Comparison of ENCODE assay signal across 25 mouse cellular contexts in the genomic region with DNA sequence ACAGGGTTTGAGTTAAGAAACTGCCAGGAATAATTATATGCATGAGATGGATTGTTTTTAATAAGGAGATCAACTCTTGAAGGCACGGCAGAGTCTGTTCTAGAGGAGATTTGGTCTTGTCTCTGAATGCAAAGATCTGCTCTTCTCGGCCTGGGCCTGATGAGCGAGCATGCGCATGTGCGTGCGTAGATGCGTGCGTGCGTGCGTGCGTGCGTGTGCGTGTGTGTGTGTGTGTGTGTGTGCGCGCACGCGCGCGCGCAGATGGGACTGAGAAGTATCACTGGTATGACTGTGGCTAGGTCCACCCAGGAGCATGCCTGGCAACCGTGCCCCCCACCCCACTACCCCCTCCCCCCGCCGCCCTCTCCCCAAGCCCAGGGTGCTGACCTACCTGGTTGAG. TPM values are rescaled to one million over a fixed set of nuclear protein-coding genes. Genes with fewer than 3 reads are reported as not detected.
A peak's percentile ranks its signal among the peaks of the same experiment; 100 is the strongest.
DNase-seq lines count a peak whose midpoint lies in the region; ATAC-seq and TF ChIP-seq lines count a peak whose summit lies in the region.
"Had no signal": no experiment of that assay in that cellular context is flagged by ENCODE, and none has a peak within 500 bp of the region (broad histone marks: within the 10 kb centered on the region; RNA-seq: fewer than 3 reads in every experiment).

No protein-coding gene starts in this region.

- 94% methylated on average over 23 of the region's 23 CpGs for WGBS in kidney, postnatal 0 days
- 96% methylated on average over 23 of the region's 23 CpGs for WGBS in neural tube, embryonic 15.5 days

- DNase-seq in kidney, postnatal 0 days (ENCODE audit: low spot score) = no peak
- no peak for DNase-seq in kidney, adult 8-10 months
- DNase-seq in ES-CJ7 (ENCODE audit: low read depth, low spot score) (peak; percentile 77), ZHBTc4 (ENCODE audit: low read depth, low spot score) (peak; percentile 92)
- DNase-seq in yolk sac, embryonic 10.5 days (ENCODE audit: low spot score) = no peak
- DNase-seq: adrenal gland, adult 2 months; adrenal gland, postnatal 14 days; B cell, adult 2 months; cerebellum, adult 11 months; cerebellum, adult 2 months; cerebellum, adult 9-11 months; cerebellum, postnatal 25 days; forebrain, postnatal 0 days; gastrocnemius, adult 2 months; gastrocnemius, postnatal 14 days; heart, adult 11 months had no signal

- 0 out of 2 replicates have a peak, but pooled peaks have one; percentile 3 for ATAC-seq in kidney, postnatal 0 days (replicated peaks; ENCODE audit: low FRiP score, low read depth)
- no peak for ATAC-seq in neural tube, embryonic 15.5 days (ENCODE audit: low FRiP score)
- ATAC-seq: forebrain, embryonic 14.5 days; forebrain, postnatal 0 days; hindbrain, embryonic 16.5 days; inflammation-experienced regulatory T-cells, adult 6 months had no signal

- no peaks in the 10 kb centered on the region for H3K27me3 ChIP-seq in kidney, postnatal 0 days (ENCODE audit: insufficient read depth, low read length)
- no peaks in the 10 kb centered on the region for H3K27me3 ChIP-seq in E14TG2a.4 (ENCODE audit: insufficient read depth, low read length)
- no peaks in the 10 kb centered on the region for H3K27me3 ChIP-seq in neural tube, embryonic 15.5 days (replicated peaks)
- H3K27me3 ChIP-seq: embryonic facial prominence, embryonic 12.5 days; embryonic facial prominence, embryonic 15.5 days; hindbrain, embryonic 13.5 days had no signal

- no peak overlapping the region for H3K27ac ChIP-seq in kidney, postnatal 0 days
- H3K27ac ChIP-seq in neural tube, embryonic 15.5 days (replicated peaks) = no peak overlapping the region
- H3K27ac ChIP-seq: embryonic facial prominence, embryonic 12.5 days; embryonic facial prominence, embryonic 15.5 days; gastrocnemius, adult 2 months; hindbrain, embryonic 13.5 days had no signal

- no peak overlapping the region for H3K4me3 ChIP-seq in kidney, postnatal 0 days (replicated peaks; ENCODE audit: low read depth, low read length)
- peak overlapping the region; percentile 70 for H3K4me3 ChIP-seq in E14TG2a.4 (replicated peaks; ENCODE audit: low read length)
- no peak overlapping the region for H3K4me3 ChIP-seq in neural tube, embryonic 15.5 days (replicated peaks)
- H3K4me3 ChIP-seq: embryonic facial prominence, embryonic 12.5 days; embryonic facial prominence, embryonic 15.5 days; gastrocnemius, adult 2 months; hindbrain, embryonic 13.5 days had no signal

- H3K4me1 ChIP-seq in kidney, postnatal 0 days (replicated peaks; ENCODE audit: insufficient read depth, low read length) = no peaks in the 10 kb centered on the region
- H3K4me1 ChIP-seq in E14TG2a.4 (replicated peaks; ENCODE audit: low read depth, low read length) = peaks cover 64% of the 10 kb centered on the region
- no peaks in the 10 kb centered on the region for H3K4me1 ChIP-seq in neural tube, embryonic 15.5 days

- no peak for TF ChIP-seq CTCF in kidney, postnatal 0 days (IDR thresholded peaks at IDR 0.05; ENCODE audit: low read depth)
- no peak for TF ChIP-seq CTCF in E14TG2a.4 (conservative IDR thresholded peaks at IDR 0.05; ENCODE audit: low read length)

- peaks cover 23% of the 10 kb centered on the region; the same call in 1 of the 2 replicates for H3K36me3 ChIP-seq in kidney, postnatal 0 days (ENCODE audit: insufficient read depth, low read length)
- peaks cover 34% of the 10 kb centered on the region for H3K36me3 ChIP-seq in E14TG2a.4 (ENCODE audit: insufficient read depth, low read length)
- H3K36me3 ChIP-seq in neural tube, embryonic 15.5 days = peaks cover 86% of the 10 kb centered on the region

- H3K4me2 ChIP-seq in kidney, postnatal 0 days (ENCODE audit: low read length) = no peak overlapping the region
- H3K4me2 ChIP-seq in neural tube, embryonic 15.5 days = no peak overlapping the region
- H3K4me2 ChIP-seq: embryonic facial prominence, embryonic 12.5 days; embryonic facial prominence, embryonic 15.5 days; heart, embryonic 11.5 days; hindbrain, embryonic 13.5 days had no signal

- no peaks in the 10 kb centered on the region for H3K9me3 ChIP-seq in kidney, postnatal 0 days (replicated peaks; ENCODE audit: low read length)
- no peaks in the 10 kb centered on the region for H3K9me3 ChIP-seq in E14TG2a.4 (ENCODE audit: low read length)
- no peaks in the 10 kb centered on the region for H3K9me3 ChIP-seq in neural tube, embryonic 15.5 days (replicated peaks)
- H3K9me3 ChIP-seq: embryonic facial prominence, embryonic 12.5 days; embryonic facial prominence, embryonic 15.5 days; hindbrain, embryonic 13.5 days had no signal

- H3K9ac ChIP-seq in kidney, postnatal 0 days (ENCODE audit: low read depth, low read length) = no peak overlapping the region
- H3K9ac ChIP-seq in neural tube, embryonic 15.5 days (replicated peaks) = no peak overlapping the region
- H3K9ac ChIP-seq: embryonic facial prominence, embryonic 12.5 days; embryonic facial prominence, embryonic 15.5 days; forebrain, postnatal 0 days; hindbrain, embryonic 13.5 days had no signal

RNA-seq across cellular contexts. Expression of gene H2afy2, which starts 30.9 kb away (rescaled TPM):
- 83.0 and 87.4 TPM in 2 replicates for polyA plus RNA-seq in kidney, postnatal 0 days (2015; fragmentation: Nextera tagmentation; extraction: Ambion mirVana)
- 232 and 258 TPM in 2 replicates for polyA plus RNA-seq in neural tube, embryonic 15.5 days (2015; fragmentation: Nextera tagmentation; extraction: Ambion mirVana)
- polyA plus RNA-seq: inflammation-experienced regulatory T-cells, adult 6 months had no signal

RNA-seq across cellular contexts. Expression of gene Aifm2, which starts 38.0 kb away (rescaled TPM):
- polyA plus RNA-seq in kidney, postnatal 0 days (2015; fragmentation: Nextera tagmentation; extraction: Ambion mirVana) = 21.4 and 22.1 TPM in 2 replicates
- polyA plus RNA-seq in neural tube, embryonic 15.5 days (2015; fragmentation: Nextera tagmentation; extraction: Ambion mirVana) = 17.3 and 18.2 TPM in 2 replicates

RNA-seq across cellular contexts. Expression of gene Tysnd1, which starts 57.8 kb away (rescaled TPM):
- 41.2 and 49.6 TPM in 2 replicates for polyA plus RNA-seq in kidney, postnatal 0 days (2015; fragmentation: Nextera tagmentation; extraction: Ambion mirVana)
- 31.4 and 33.7 TPM in 2 replicates for polyA plus RNA-seq in neural tube, embryonic 15.5 days (2015; fragmentation: Nextera tagmentation; extraction: Ambion mirVana)

Comparison
In these comparisons a context has a peak if more than half of its experiments do, and no peak if none do; other contexts are left out.
1. DNase-seq: peak in ES-CJ7 (single experiment) and ZHBTc4 (single experiment); none in kidney, postnatal 0 days (single experiment), kidney, adult 8-10 months (0 of 2) and yolk sac, embryonic 10.5 days (single experiment).